Mouse (Mus musculus) erythroblast, embryonic 14.5 days (primary cell): ENCODE measurements around the gene Amotl1. TPM values are rescaled to one million over a fixed set of nuclear protein-coding genes. Genes with fewer than 3 reads are reported as not detected.

Experiments used
- H3K27me3 ChIP-seq: 2 replicates; pipeline ENCODE4 v1.6.1; 2012; ENCODE audit warnings: inconsistent platforms; ENCODE audit not compliant: control insufficient read depth
- H3K36me3 ChIP-seq: 2 replicates; pipeline ENCODE4 v1.6.1; 2012; ENCODE audit warnings: mild to moderate bottlenecking, inconsistent platforms; ENCODE audit not compliant: control insufficient read depth
- H3K4me1 ChIP-seq: 2 replicates; pipeline ENCODE4 v1.6.1; 2012; ENCODE audit warnings: inconsistent platforms; ENCODE audit not compliant: control insufficient read depth
- H3K4me3 ChIP-seq: replicated peaks from 2 replicates; pipeline ENCODE3; 2012; ENCODE audit warnings: moderate library complexity, mild to moderate bottlenecking, inconsistent platforms
- H3K9me3 ChIP-seq: 2 replicates; pipeline ENCODE4 v1.6.1; 2012; ENCODE audit warnings: low read length, inconsistent platforms, mixed read lengths; ENCODE audit not compliant: control insufficient read depth
- GATA1 ChIP-seq: IDR thresholded peaks from 2 replicates; pipeline ENCODE4 v1.6.1; 2012; ENCODE audit warnings: low read length, inconsistent platforms, mixed read lengths
- TAL1 ChIP-seq: IDR thresholded peaks from 3 replicates; pipeline ENCODE4 v1.6.1; 2012; ENCODE audit warnings: low read length, inconsistent platforms, mixed read lengths
- polyA plus RNA-seq: library from polyadenylated mRNA; stranded (reverse); fragments of >175 nt; gene quantifications from 2 replicates; pipeline ENCODE4 v1.2.3, GENCODE M21; 2012

Amotl1 gene
- polyA plus RNA-seq, 1 experiment, result 0.11 TPM

GRCm38 (mm10) chr9:14613308-14614204 lies 31.3 kb downstream of the Amotl1 start:
- TF ChIP-seq GATA1 (no peak), TAL1 (no peak)
- H3K27me3 ChIP-seq, result peaks cover 44% of the 10 kb centered on the region
- H3K9me3 ChIP-seq, result no peaks in the 10 kb centered on the region

GRCm38 (mm10) chr9:14612588-14612987 lies 32.3 kb downstream of the Amotl1 start:
- no peak overlapping the region for H3K4me3 ChIP-seq
- peaks cover 44% of the 10 kb centered on the region for H3K27me3 ChIP-seq
- TF ChIP-seq GATA1, result no peak
- TF ChIP-seq TAL1, result no peak

More at GRCm38 (mm10) chr9:14613308-14614204, 31.3 kb downstream of the Amotl1 start:
- Histone ChIP-seq H3K4me1 (no peaks in the 10 kb centered on the region), H3K36me3 (no peaks in the 10 kb centered on the region), H3K4me3 (peak overlapping the region; percentile 54)

GRCm38 (mm10) chr9:14608521-14608920 lies 36.3 kb downstream of the Amotl1 start:
- TF ChIP-seq TAL1, result no peak
- no peaks in the 10 kb centered on the region for H3K9me3 ChIP-seq
- peaks cover 15% of the 10 kb centered on the region for H3K27me3 ChIP-seq
- H3K4me1 ChIP-seq, result no peaks in the 10 kb centered on the region
- no peaks in the 10 kb centered on the region for H3K36me3 ChIP-seq
- H3K4me3 ChIP-seq, result no peak overlapping the region

More at GRCm38 (mm10) chr9:14612588-14612987, 32.3 kb downstream of the Amotl1 start:
- H3K4me1 ChIP-seq, result no peaks in the 10 kb centered on the region
- no peaks in the 10 kb centered on the region for H3K36me3 ChIP-seq
- H3K9me3 ChIP-seq, result no peaks in the 10 kb centered on the region

- H3K36me3 ChIP-seq, result no peaks in the 10 kb centered on the region
Measured at GRCm38 (mm10) chr9:14607464-14607863, 37.4 kb downstream of the Amotl1 start.

GRCm38 (mm10) chr9:14605992-14606391 lies 38.9 kb downstream of the Amotl1 start:
- TF ChIP-seq GATA1, result no peak
- TF ChIP-seq TAL1, result no peak
- H3K27me3 ChIP-seq, result no peaks in the 10 kb centered on the region
- H3K9me3 ChIP-seq, result no peaks in the 10 kb centered on the region
- no peaks in the 10 kb centered on the region for H3K36me3 ChIP-seq
- H3K4me1 ChIP-seq, result no peaks in the 10 kb centered on the region
- no peak overlapping the region for H3K4me3 ChIP-seq

More at GRCm38 (mm10) chr9:14607464-14607863, 37.4 kb downstream of the Amotl1 start:
- Histone ChIP-seq H3K27me3 (peaks cover 4% of the 10 kb centered on the region), H3K4me1 (no peaks in the 10 kb centered on the region), H3K4me3 (no peak overlapping the region), H3K9me3 (no peaks in the 10 kb centered on the region)
- TF ChIP-seq GATA1, result no peak
- no peak for TF ChIP-seq TAL1

GRCm38 (mm10) chr9:14604363-14604762 lies 40.5 kb downstream of the Amotl1 start:
- H3K4me1 ChIP-seq, result no peaks in the 10 kb centered on the region
- no peaks in the 10 kb centered on the region for H3K27me3 ChIP-seq
- H3K9me3 ChIP-seq, result no peaks in the 10 kb centered on the region
- H3K4me3 ChIP-seq, result no peak overlapping the region
- no peaks in the 10 kb centered on the region for H3K36me3 ChIP-seq
- no peak for TF ChIP-seq TAL1
- no peak for TF ChIP-seq GATA1

- H3K4me3 ChIP-seq, result no peak overlapping the region
- H3K36me3 ChIP-seq, result no peaks in the 10 kb centered on the region
- no peaks in the 10 kb centered on the region for H3K27me3 ChIP-seq
- no peaks in the 10 kb centered on the region for H3K9me3 ChIP-seq
- no peaks in the 10 kb centered on the region for H3K4me1 ChIP-seq
- TF ChIP-seq TAL1 (no peak), GATA1 (no peak)
Measured at GRCm38 (mm10) chr9:14603475-14603874, 41.4 kb downstream of the Amotl1 start.

GRCm38 (mm10) chr9:14599799-14600198 lies 45.1 kb downstream of the Amotl1 start:
- Histone ChIP-seq H3K36me3 (no peaks in the 10 kb centered on the region), H3K4me1 (no peaks in the 10 kb centered on the region), H3K9me3 (no peaks in the 10 kb centered on the region), H3K27me3 (no peaks in the 10 kb centered on the region), H3K4me3 (no peak overlapping the region)
- TF ChIP-seq GATA1 (no peak), TAL1 (no peak)

GRCm38 (mm10) chr9:14598157-14598556 lies 46.7 kb downstream of the Amotl1 start:
- Histone ChIP-seq H3K36me3 (no peaks in the 10 kb centered on the region; the same call in 1 of the 2 replicates), H3K27me3 (no peaks in the 10 kb centered on the region), H3K4me1 (no peaks in the 10 kb centered on the region), H3K9me3 (no peaks in the 10 kb centered on the region), H3K4me3 (no peak overlapping the region)
- no peak for TF ChIP-seq GATA1
- TF ChIP-seq TAL1, result no peak

- TF ChIP-seq TAL1 (no peak), GATA1 (no peak)
- Histone ChIP-seq H3K9me3 (no peaks in the 10 kb centered on the region), H3K36me3 (no peaks in the 10 kb centered on the region; the same call in 1 of the 2 replicates), H3K27me3 (no peaks in the 10 kb centered on the region), H3K4me3 (no peak overlapping the region), H3K4me1 (no peaks in the 10 kb centered on the region)
Measured at GRCm38 (mm10) chr9:14597429-14597828, 47.4 kb downstream of the Amotl1 start.
